In the genomic region with DNA sequence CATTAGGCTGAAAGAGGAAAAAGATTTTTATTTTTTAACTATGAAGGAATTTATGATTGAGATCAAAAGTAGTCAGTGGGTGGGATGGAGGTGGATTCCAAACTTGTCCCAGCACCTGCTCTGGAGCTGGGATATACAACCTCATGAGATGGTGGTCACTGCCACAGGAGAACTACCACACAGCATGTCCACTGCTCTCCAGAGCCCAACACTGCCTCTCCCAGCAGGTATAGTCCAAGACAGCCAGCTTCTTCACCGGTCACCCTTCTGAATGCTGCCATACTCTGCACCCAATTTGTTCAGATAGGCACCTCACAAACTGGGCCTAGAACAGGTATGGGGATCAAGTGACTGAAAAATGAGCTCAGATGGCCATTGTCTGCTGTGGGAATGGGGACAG, we compare ENCODE assay signal across 13 mouse cellular contexts.
"Had no signal": no experiment of that assay in that cellular context is flagged by ENCODE, and none has a peak within 500 bp of the region (broad histone marks: within the 10 kb centered on the region; RNA-seq: fewer than 3 reads in every experiment).

No protein-coding gene starts in this region.

- H3K4me3 ChIP-seq: neural tube, embryonic 15.5 days; stomach, embryonic 15.5 days had no signal

- H3K27ac ChIP-seq: neural tube, embryonic 15.5 days; stomach, embryonic 15.5 days; stomach, postnatal 0 days had no signal

- H3K36me3 ChIP-seq: neural tube, embryonic 15.5 days; stomach, embryonic 15.5 days had no signal

- DNase-seq: retina, postnatal 1 day; right cerebral cortex, adult 18-20 months; right cerebral cortex, postnatal 14 days; right cerebral cortex, postnatal 25 days; right cerebral cortex, postnatal 4 days; spleen, adult 18-20 months; thymus, adult 18-20 months; thymus, adult 2 months; thymus, postnatal 25 days; thymus, postnatal 36 days had no signal

- H3K4me1 ChIP-seq: neural tube, embryonic 15.5 days; stomach, embryonic 15.5 days had no signal

- H3K27me3 ChIP-seq: neural tube, embryonic 15.5 days; stomach, embryonic 15.5 days had no signal

- H3K9me3 ChIP-seq: neural tube, embryonic 15.5 days; stomach, embryonic 15.5 days had no signal

- H3K4me2 ChIP-seq: neural tube, embryonic 15.5 days; stomach, embryonic 15.5 days had no signal

- H3K9ac ChIP-seq: neural tube, embryonic 15.5 days; stomach, embryonic 15.5 days had no signal
